Comparison of ENCODE assay signal across 28 mouse cellular contexts in the genomic region with DNA sequence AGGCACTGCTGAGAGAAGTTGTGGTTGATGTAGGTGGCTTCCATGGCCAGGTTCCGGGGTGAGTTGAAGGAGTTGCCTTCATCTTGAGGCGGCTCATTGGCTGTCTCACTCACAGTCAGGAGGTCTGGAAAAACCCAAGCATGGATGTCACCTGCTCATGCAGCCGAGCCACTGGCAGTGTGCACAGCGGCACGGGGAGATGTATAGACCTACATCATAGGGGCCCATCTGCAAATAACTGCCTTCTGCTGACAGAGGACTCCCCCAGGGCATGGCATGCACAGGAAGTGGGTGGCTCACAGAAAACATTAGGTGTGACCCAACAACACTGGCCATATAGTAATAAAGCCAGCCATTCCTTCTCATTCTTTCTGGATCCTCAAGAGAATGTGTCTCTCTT.
"Had no signal": no experiment of that assay in that cellular context is flagged by ENCODE, and none has a peak within 500 bp of the region (broad histone marks: within the 10 kb centered on the region; RNA-seq: fewer than 3 reads in every experiment).

No protein-coding gene starts in this region.

- H3K4me1 ChIP-seq: embryonic facial prominence, embryonic 10.5 days had no signal

- DNase-seq: cerebellum, adult 8-10 months; cerebellum, adult 9-10 months; cerebellum, adult 9-11 months; cerebellum, postnatal 10 days; cerebellum, postnatal 14 days; cerebellum, postnatal 25 days; cerebellum, postnatal 36 days; embryo, embryonic 11 days; forebrain, postnatal 0 days; gastrocnemius, adult 2 months; gastrocnemius, postnatal 10 days; gastrocnemius, postnatal 14 days; gastrocnemius, postnatal 25 days; gastrocnemius, postnatal 36 days; heart, adult 11 months; heart, adult 18-20 months; heart, adult 2 months had no signal

- H3K9me3 ChIP-seq: embryonic facial prominence, embryonic 10.5 days; embryonic facial prominence, embryonic 12.5 days; embryonic facial prominence, embryonic 13.5 days; embryonic facial prominence, embryonic 15.5 days; forebrain, embryonic 10.5 days; forebrain, embryonic 12.5 days; forebrain, embryonic 13.5 days; forebrain, embryonic 15.5 days had no signal

- H3K9ac ChIP-seq: embryonic facial prominence, embryonic 12.5 days; embryonic facial prominence, embryonic 13.5 days; embryonic facial prominence, embryonic 15.5 days; forebrain, embryonic 12.5 days; forebrain, embryonic 13.5 days; forebrain, embryonic 15.5 days; forebrain, postnatal 0 days had no signal

- H3K4me2 ChIP-seq: embryonic facial prominence, embryonic 12.5 days; embryonic facial prominence, embryonic 13.5 days; embryonic facial prominence, embryonic 15.5 days; forebrain, embryonic 12.5 days; forebrain, embryonic 13.5 days; forebrain, embryonic 15.5 days had no signal

- H3K4me3 ChIP-seq: embryonic facial prominence, embryonic 10.5 days; embryonic facial prominence, embryonic 12.5 days; embryonic facial prominence, embryonic 13.5 days; embryonic facial prominence, embryonic 15.5 days; erythroblast, embryonic 14.5 days; forebrain, embryonic 10.5 days; forebrain, embryonic 12.5 days; forebrain, embryonic 13.5 days; forebrain, embryonic 15.5 days; gastrocnemius, adult 2 months; heart, adult 2 months had no signal

- H3K27ac ChIP-seq: embryonic facial prominence, embryonic 10.5 days; embryonic facial prominence, embryonic 12.5 days; embryonic facial prominence, embryonic 13.5 days; embryonic facial prominence, embryonic 15.5 days; forebrain, embryonic 10.5 days; forebrain, embryonic 12.5 days; forebrain, embryonic 13.5 days; forebrain, embryonic 15.5 days; gastrocnemius, adult 2 months; heart, adult 2 months had no signal

- H3K27me3 ChIP-seq: embryonic facial prominence, embryonic 12.5 days; embryonic facial prominence, embryonic 13.5 days; embryonic facial prominence, embryonic 15.5 days; forebrain, embryonic 13.5 days; forebrain, embryonic 15.5 days had no signal

- ATAC-seq: forebrain, embryonic 13.5 days; forebrain, embryonic 14.5 days; forebrain, embryonic 15.5 days; forebrain, embryonic 16.5 days; forebrain, postnatal 0 days had no signal
